Mouse (Mus musculus) telencephalon, adult 2 months (tissue): Measurements from ENCODE around the gene Gm26602.
"Not testable (repeated sequence)": the region's sequence is repeated elsewhere in the genome, so short reads cannot be mapped to it uniquely, and the experiment has no call there.

Experiments used
- DNase-seq: peaks from one replicate; pipeline ENCODE4 v3.0.0-alpha.2; 2011; ENCODE audit warnings: low read depth, low spot score

Gm26602 gene

DNA sequence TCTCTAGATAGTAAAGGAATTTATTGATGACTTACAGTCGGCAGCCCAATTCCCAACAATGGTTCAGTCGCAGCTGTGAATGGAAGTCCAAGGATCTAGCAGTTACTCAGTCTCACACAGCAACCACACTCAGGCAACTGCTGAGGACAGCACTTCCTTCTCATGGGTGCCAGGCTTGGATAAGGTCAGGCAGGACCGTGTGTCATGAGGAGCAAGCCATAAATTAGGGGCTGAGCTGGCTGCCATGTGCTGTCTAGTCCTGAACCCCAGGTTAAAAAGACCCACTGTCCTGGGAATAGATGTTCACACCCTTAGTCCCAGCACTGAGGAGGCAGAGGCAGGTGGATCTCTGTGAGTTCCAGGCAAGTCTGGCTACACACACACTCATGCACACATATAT lies 25.7 kb upstream of the Gm26602 start:
- DNase-seq = not testable (repeated sequence)

- DNase-seq = no peak
These were observed 24.6 kb upstream of the Gm26602 start, which contains the start of gene Elane for GRCm38 (mm10) chr10:79886054-79886453. Gene Elane, plus strand, starts transcription at chr10:79886247.

DNA sequence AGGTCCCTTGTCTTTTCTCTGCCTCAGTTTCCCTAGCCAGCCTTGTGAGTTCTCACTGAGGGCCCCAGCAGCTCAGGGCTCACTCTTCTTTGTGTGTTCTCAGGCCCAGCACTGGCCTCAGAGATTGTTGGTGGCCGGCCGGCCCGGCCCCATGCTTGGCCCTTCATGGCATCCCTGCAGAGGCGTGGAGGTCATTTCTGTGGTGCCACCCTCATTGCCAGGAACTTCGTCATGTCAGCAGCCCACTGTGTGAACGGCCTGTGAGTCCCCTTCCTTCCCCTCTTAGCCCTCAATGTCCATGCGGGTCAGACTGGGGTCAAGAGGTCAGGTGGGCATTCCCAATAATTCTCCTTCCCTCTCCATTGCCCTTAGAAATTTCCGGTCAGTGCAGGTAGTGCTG lies 24.0 kb upstream of the Gm26602 start:
- no peak for DNase-seq

- DNase-seq = no peak
These were observed 21.3 kb upstream of the Gm26602 start for GRCm38 (mm10) chr10:79889386-79889785.

GRCm38 (mm10) chr10:79890670-79891069 lies 20.0 kb upstream of the Gm26602 start, which contains the start of gene Cfd:
Gene Cfd, plus strand, starts transcription at chr10:79890853.
- DNase-seq = no peak

DNA sequence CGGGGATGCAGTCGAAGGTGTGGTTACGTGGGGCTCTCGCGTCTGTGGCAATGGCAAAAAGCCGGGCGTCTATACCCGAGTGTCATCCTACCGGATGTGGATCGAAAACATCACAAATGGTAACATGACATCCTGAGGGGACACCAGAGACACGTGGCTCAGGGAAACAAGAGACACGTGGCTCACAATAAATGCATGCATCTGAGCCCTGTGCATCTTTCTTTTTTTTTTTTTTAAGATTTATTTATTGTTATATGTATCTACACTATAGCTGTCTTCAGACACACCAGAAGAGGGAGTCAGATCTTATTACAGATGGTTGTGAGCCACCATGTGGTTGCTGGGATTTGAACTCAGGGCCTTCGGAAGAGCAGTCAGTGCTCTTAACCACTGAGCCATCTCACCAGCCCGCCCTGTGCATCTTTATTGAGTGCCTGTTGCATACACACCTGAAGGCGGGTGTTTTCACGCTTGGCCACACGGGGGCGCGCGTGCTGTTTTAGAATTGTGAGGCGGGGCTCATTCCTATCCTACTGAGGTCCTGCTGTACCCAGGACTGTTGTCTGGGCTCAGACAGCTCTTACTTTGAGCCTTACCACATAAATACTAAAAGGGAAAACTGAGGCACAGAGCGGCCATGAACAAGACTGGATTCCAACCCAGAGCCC lies 18.1 kb upstream of the Gm26602 start:
- not testable (repeated sequence) for DNase-seq

DNA sequence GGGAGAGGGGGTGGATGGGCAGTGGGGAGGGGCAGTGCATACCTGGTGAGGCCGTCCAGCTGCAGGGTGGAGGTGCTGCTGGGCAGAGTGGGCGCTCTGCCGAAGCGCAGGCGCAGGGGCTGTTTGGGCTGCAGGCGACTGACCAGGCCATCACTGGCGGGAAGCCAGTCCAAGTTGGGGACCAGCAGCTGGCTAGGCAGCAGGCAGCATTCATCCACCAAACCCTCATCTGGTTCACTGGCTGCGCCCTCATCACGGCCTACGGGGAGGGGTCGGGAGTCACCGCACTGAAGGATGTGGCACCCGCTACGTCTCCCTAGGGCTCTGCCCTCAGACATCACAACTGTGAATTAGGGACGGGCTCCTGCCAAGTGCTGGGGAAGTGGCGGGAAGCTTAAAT lies 14.3 kb upstream of the Gm26602 start:
- DNase-seq = no peak

DNA sequence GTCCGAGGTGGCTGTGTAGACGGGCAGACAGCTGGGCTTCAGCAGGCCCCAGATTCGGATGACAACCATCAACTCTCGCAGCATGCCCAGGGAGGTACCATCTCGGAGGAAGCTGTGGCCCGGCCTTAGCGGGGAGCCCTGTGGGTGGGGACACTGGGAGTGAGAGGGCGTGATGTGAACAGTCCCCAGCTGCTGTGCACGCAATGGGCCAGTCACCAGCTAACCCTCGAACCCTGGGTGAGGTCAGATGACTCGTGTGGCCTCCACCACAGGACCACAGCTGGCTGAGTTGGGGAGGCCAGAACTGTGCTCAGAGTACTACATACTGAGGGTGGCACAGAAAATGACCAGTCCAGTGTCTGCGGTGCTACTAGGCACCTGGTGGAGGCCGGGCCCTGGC lies 13.8 kb upstream of the Gm26602 start:
- DNase-seq = no peak

DNA sequence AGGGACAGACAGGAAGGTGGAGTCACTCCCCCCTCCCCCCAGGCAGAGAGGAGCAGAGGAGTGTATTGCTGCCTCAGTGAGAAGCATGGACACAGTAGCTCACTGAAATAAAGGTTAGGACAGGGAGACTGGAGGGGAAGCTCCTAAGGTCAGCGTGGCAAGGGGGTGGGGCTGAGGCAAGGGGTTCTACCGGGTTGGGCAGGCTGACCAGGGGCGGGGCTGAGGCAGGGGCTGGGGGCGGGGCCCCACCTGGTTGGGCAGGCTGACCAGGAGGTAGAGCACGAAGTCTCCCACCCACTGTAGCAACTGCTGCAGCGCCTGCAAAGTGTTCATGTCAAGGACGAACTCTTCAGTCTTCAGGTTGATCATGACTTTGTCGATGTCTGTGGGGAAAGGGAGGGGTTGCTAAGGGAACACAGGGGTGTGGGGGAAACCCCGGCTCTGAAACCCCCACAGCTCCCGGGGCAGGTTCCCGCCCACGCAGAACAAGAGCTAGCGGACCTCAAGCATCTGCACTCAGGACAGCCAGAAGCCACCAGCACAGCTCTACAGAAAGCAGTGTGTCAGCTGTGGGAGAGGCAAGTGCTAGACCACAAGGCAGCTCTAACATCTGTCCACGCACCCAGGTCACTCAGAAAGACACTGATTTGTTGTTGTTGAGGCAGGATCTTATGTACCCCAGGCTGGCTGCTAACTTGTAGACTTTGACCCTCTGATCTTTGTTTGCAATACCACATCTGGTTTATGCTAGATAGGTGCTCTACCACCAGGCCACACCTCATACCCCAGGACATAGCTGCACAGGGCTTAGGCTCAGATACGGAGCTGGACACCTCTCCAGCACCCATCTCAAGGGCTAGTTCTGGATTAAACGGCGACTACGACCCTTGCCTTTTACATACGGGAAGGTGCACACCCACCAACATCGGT lies 13.1 kb upstream of the Gm26602 start:
- DNase-seq = no peak

- DNase-seq = peak; percentile 87
These were observed 9.7 kb upstream of the Gm26602 start for GRCm38 (mm10) chr10:79900951-79901410.

GRCm38 (mm10) chr10:79906712-79907111 lies 3.9 kb upstream of the Gm26602 start:
- DNase-seq = no peak

- no peak for DNase-seq
These were observed 3.2 kb upstream of the Gm26602 start for GRCm38 (mm10) chr10:79907415-79907814.

- DNase-seq = peak; percentile 96
These were observed 2.2 kb upstream of the Gm26602 start, which contains the start of gene Med16 for GRCm38 (mm10) chr10:79908167-79909091. Gene Med16, minus strand, starts transcription at chr10:79908923.

GRCm38 (mm10) chr10:79909092-79909922 lies 1.3 kb upstream of the Gm26602 start:
- DNase-seq = peak; percentile 64

DNA sequence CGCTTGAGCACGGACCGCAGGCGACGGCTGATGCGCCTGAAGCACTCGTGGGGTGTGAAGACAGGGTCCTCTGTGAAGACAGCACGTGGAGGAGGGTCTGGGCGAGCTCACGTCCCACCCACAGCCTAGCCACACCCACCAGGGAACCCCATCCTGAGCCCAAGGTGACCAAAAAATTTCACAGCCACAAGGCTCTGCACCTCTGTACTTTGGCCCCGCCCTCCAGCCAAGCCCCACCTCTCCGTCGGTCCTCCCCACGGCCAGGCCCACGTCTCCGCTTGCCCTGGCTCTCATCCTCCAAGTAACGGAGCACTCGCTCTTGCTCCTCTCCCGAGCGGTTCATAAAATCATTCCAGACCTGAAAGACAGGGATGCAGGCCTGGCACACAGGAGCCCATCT lies 1.8 kb downstream of the Gm26602 start:
- DNase-seq = no peak

DNA sequence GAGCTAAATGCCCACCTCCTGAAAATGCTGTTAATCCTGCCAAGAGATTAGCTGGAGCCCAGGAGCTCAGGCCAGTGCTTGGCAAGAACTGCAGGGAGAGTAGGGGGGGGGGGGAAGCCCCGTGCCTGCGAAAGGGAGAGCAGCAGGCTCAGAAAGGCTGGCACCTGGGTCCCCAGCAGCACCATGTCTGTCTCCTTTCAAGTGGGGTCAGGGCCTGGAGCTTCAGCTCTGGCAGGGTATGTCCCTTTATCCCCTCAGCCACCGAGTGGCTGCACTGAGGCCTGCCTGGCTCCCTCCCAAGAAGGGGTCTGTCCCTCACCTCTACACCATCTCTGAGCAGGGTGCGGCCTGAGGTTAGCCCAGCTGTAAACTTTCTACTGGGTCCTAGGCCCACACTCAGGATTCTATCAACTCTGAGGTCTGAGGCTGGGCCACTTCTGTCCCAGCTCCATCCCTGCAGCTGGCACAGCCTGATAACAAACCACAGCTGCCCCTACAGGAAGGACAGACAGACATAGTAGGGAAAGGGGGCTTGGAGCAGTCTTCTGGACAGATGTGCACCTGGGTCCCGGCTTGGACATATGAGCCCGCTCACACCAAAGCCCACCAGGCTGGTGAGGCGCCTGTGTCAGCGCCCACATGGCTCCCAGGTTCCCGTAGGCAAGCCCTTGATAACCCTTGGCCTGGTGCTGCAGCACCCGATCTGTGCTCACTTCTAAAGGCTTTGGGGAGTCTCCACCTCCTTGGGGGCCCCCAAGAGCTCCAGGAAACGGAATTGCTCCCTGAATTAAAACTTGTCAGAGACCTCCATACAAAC lies 3.7 kb downstream of the Gm26602 start:
- no peak for DNase-seq

GRCm38 (mm10) chr10:79914948-79915596 lies 4.4 kb downstream of the Gm26602 start:
- no peak for DNase-seq

DNA sequence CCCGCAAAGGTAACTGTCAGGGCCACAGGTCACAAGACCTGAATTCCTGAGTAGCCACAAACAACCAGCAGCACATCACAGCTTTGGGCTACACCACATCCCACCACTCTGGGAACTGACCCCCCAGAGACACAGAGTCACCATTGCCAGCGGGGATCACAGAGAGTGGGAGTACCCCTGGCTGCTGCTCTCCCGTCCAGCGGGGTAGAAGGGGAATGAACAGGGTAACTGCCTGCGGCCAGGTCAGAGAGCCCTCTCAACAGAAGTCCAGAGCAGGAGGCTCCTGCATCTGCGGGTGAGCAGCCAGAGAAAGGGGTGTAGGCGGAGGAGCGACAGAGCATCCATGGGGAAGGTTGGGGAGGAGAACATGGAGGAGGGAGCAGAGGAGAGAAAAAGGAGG lies 5.4 kb downstream of the Gm26602 start:
- DNase-seq = no peak
